Mouse (Mus musculus): ENCODE data around the gene Loxl3. TPM values are rescaled to one million over a fixed set of nuclear protein-coding genes. Genes with fewer than 3 reads are reported as not detected.

Loxl3 gene
- polyA plus RNA-seq, 1 experiment from 2014 or later: 7.2 TPM

DNA sequence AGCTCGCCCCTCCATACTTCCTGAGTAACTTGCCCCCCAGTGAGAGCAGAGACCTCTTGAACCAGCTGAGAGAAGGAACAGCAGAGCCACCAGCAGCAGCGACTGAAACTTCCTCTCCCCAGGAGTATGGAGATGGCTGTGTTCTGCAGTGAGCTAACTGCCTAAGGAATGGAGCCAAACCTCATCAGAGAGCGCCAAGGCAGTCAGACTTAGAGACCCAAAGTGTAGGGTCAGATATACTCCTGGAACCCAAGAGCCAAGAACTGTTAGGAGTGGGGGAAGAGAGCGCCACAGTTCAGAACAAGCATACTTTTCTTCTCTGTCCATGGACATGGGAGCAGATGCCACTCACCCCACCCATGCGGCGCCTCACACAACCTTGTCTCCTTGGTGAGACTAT is 32.5 kb downstream of the Loxl3 start:
- Histone ChIP-seq H3K4me1 (peaks cover 36% of the 10 kb centered on the region), H3K9me3 (no peaks in the 10 kb centered on the region), H3K36me3 (replicated peaks) (no peaks in the 10 kb centered on the region), H3K27ac (no peak overlapping the region), H3K27me3 (ENCODE audit: poor library complexity, severe bottlenecking) (peaks cover 100% of the 10 kb centered on the region), H3K4me3 (no peak overlapping the region)
- 25% methylated on average over 6 of the region's 6 CpGs for WGBS
- DNase-seq (ENCODE audit: extremely low spot score, low spot score): no peak

GRCm38 (mm10) chr6:83068221-83068620 is 34.2 kb downstream of the Loxl3 start:
- Histone ChIP-seq H3K4me3 (peak overlapping the region; percentile 38; the same call in 1 of the 2 replicates), H3K27ac (no peak overlapping the region), H3K4me1 (peaks cover 40% of the 10 kb centered on the region), H3K27me3 (ENCODE audit: poor library complexity, severe bottlenecking) (peaks cover 100% of the 10 kb centered on the region), H3K36me3 (replicated peaks) (no peaks in the 10 kb centered on the region), H3K9me3 (no peaks in the 10 kb centered on the region)
- no peak for DNase-seq (ENCODE audit: extremely low spot score, low spot score)
- WGBS: 2% methylated on average over 8 of the region's 8 CpGs

- H3K9me3 ChIP-seq: no peaks in the 10 kb centered on the region
- peaks cover 100% of the 10 kb centered on the region for H3K27me3 ChIP-seq (ENCODE audit: poor library complexity, severe bottlenecking)
- H3K36me3 ChIP-seq (replicated peaks): no peaks in the 10 kb centered on the region
- H3K27ac ChIP-seq: no peak overlapping the region
- DNase-seq (ENCODE audit: extremely low spot score, low spot score): no peak
- under 1% methylated on average over 81 of the region's 81 CpGs for WGBS
- H3K4me3 ChIP-seq: peak overlapping the region; percentile 38
- peaks cover 40% of the 10 kb centered on the region for H3K4me1 ChIP-seq
These were observed 34.9 kb downstream of the Loxl3 start for GRCm38 (mm10) chr6:83068706-83069487.

GRCm38 (mm10) chr6:83069488-83070246 is 35.7 kb downstream of the Loxl3 start:
- H3K4me1 ChIP-seq: peaks cover 36% of the 10 kb centered on the region

DNA sequence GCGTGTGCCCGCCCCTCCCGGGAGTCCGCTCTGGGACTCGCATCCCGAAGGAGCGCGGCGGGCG is 36.1 kb downstream of the Loxl3 start, which contains the start of gene Tlx2:
Gene Tlx2, minus strand, starts transcription at position 47 of the 64 bp plus-strand sequence.
- DNase-seq (ENCODE audit: extremely low spot score, low spot score): no peak
- Histone ChIP-seq H3K9me3 (no peaks in the 10 kb centered on the region), H3K4me1 (peaks cover 35% of the 10 kb centered on the region), H3K4me3 (peak within 1 kb of the TSS; percentile 43), H3K27me3 (ENCODE audit: poor library complexity, severe bottlenecking) (peaks cover 100% of the 10 kb centered on the region), H3K27ac (no peak within 1 kb of the TSS), H3K36me3 (replicated peaks) (no peaks in the 10 kb centered on the region)
- WGBS: 0% methylated on average over 10 of the region's 10 CpGs

More at GRCm38 (mm10) chr6:83069488-83070246, 35.7 kb downstream of the Loxl3 start:
- peak; percentile 50 for DNase-seq (ENCODE audit: extremely low spot score, low spot score)
- WGBS: under 1% methylated on average over 69 of the region's 69 CpGs
- Histone ChIP-seq H3K27ac (no peak overlapping the region), H3K4me3 (peak overlapping the region; percentile 43), H3K36me3 (replicated peaks) (no peaks in the 10 kb centered on the region), H3K27me3 (ENCODE audit: poor library complexity, severe bottlenecking) (peaks cover 100% of the 10 kb centered on the region), H3K9me3 (no peaks in the 10 kb centered on the region)

GRCm38 (mm10) chr6:83070311-83071219 is 36.6 kb downstream of the Loxl3 start:
- H3K4me1 ChIP-seq: peaks cover 35% of the 10 kb centered on the region
- under 1% methylated on average over 58 of the region's 58 CpGs for WGBS
- peak overlapping the region; percentile 43 for H3K4me3 ChIP-seq
- no peak overlapping the region for H3K27ac ChIP-seq
- peak; percentile 65 for DNase-seq (ENCODE audit: extremely low spot score, low spot score)
- no peaks in the 10 kb centered on the region for H3K36me3 ChIP-seq (replicated peaks)
- H3K9me3 ChIP-seq: no peaks in the 10 kb centered on the region
- peaks cover 100% of the 10 kb centered on the region for H3K27me3 ChIP-seq (ENCODE audit: poor library complexity, severe bottlenecking)

GRCm38 (mm10) chr6:83071220-83071619 is 37.2 kb downstream of the Loxl3 start:
- DNase-seq (ENCODE audit: extremely low spot score, low spot score): no peak
- H3K4me3 ChIP-seq: peak overlapping the region; percentile 36

GRCm38 (mm10) chr6:83074979-83075378 is 41.0 kb downstream of the Loxl3 start:
- WGBS: 20% methylated on average over 2 of the region's 2 CpGs
- Histone ChIP-seq H3K9me3 (no peaks in the 10 kb centered on the region), H3K4me1 (peaks cover 44% of the 10 kb centered on the region), H3K27me3 (ENCODE audit: poor library complexity, severe bottlenecking) (peaks cover 77% of the 10 kb centered on the region), H3K4me3 (no peak overlapping the region), H3K27ac (no peak overlapping the region), H3K36me3 (replicated peaks) (peaks cover 3% of the 10 kb centered on the region)
- no peak for DNase-seq (ENCODE audit: extremely low spot score, low spot score)

More at GRCm38 (mm10) chr6:83071220-83071619, 37.2 kb downstream of the Loxl3 start:
- Histone ChIP-seq H3K9me3 (no peaks in the 10 kb centered on the region), H3K27me3 (ENCODE audit: poor library complexity, severe bottlenecking) (peaks cover 100% of the 10 kb centered on the region), H3K4me1 (peaks cover 35% of the 10 kb centered on the region), H3K36me3 (replicated peaks) (no peaks in the 10 kb centered on the region), H3K27ac (no peak overlapping the region)
- WGBS: under 1% methylated on average over 24 of the region's 24 CpGs

GRCm38 (mm10) chr6:83077630-83078323 is 43.8 kb downstream of the Loxl3 start, which contains the start of gene Pcgf1:
Pcgf1 (plus strand) TSS chr6:83077869.
- under 1% methylated on average over 54 of the region's 54 CpGs for WGBS
- Histone ChIP-seq H3K4me3 (peak within 1 kb of the TSS; percentile 86), H3K4me1 (peaks cover 26% of the 10 kb centered on the region), H3K9me3 (no peaks in the 10 kb centered on the region), H3K27me3 (ENCODE audit: poor library complexity, severe bottlenecking) (peaks cover 69% of the 10 kb centered on the region), H3K27ac (peak within 1 kb of the TSS; percentile 96), H3K36me3 (replicated peaks) (peaks cover 29% of the 10 kb centered on the region)
- DNase-seq (ENCODE audit: extremely low spot score, low spot score): peak; percentile 60

GRCm38 (mm10) chr6:83078324-83078858 is 44.4 kb downstream of the Loxl3 start:
- Histone ChIP-seq H3K4me1 (peaks cover 28% of the 10 kb centered on the region), H3K27ac (peak overlapping the region; percentile 96), H3K27me3 (ENCODE audit: poor library complexity, severe bottlenecking) (peaks cover 69% of the 10 kb centered on the region), H3K9me3 (no peaks in the 10 kb centered on the region), H3K4me3 (peak overlapping the region; percentile 86), H3K36me3 (replicated peaks) (peaks cover 29% of the 10 kb centered on the region)
- DNase-seq (ENCODE audit: extremely low spot score, low spot score): peak; percentile 98
- WGBS: under 1% methylated on average over 46 of the region's 46 CpGs

DNA sequence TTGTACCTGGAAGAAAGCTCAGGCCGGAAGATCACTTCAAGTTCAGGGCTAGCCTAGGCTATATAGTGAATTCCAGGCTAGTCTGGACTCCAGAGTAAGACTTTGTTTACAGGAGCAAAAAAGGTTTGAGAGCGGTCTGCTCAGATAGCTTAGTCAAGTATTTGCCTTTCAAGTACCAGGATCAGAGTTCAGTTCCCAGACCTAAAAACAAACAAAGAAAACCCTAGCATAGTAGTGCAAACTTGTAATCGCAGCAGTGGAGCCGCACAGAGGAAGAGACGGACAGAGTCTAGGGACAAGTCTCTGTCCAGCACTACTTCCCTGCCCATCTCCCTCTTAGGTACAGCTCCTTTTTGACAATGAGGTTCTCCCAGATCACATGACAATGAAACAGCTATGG is 46.2 kb downstream of the Loxl3 start:
- Histone ChIP-seq H3K4me1 (peaks cover 41% of the 10 kb centered on the region), H3K27ac (no peak overlapping the region), H3K4me3 (no peak overlapping the region), H3K27me3 (ENCODE audit: poor library complexity, severe bottlenecking) (peaks cover 69% of the 10 kb centered on the region), H3K36me3 (replicated peaks) (peaks cover 29% of the 10 kb centered on the region), H3K9me3 (no peaks in the 10 kb centered on the region)
- WGBS: 97% methylated on average over 5 of the region's 5 CpGs
- DNase-seq (ENCODE audit: extremely low spot score, low spot score): no peak

DNA sequence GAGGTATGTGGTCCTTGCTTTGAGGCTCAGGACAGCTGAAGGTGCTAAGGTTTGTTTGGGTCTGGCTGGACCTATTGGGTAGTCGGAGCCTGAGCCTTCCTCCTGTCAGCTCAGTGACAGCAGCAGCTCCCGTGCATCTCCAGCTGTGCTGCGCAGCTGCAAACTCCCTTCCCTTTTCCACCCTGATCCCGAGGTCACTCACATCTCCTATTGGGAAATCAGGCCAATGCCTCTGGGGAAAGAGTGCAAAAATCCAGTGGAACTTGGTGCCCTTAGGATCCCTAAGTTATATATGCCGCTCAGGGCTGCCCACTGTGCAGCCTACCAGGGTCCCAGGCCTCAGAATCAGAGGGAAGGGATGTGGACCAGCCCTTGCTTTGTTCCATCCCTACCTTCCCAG is 49.5 kb downstream of the Loxl3 start:
- H3K4me3 ChIP-seq: no peak overlapping the region
- no peak for DNase-seq (ENCODE audit: extremely low spot score, low spot score)
- WGBS: 10% methylated on average over 5 of the region's 5 CpGs
- peaks cover 77% of the 10 kb centered on the region for H3K27me3 ChIP-seq (ENCODE audit: poor library complexity, severe bottlenecking)
- peaks cover 29% of the 10 kb centered on the region for H3K36me3 ChIP-seq (replicated peaks)
- H3K9me3 ChIP-seq: no peaks in the 10 kb centered on the region
- no peak overlapping the region for H3K27ac ChIP-seq
- peaks cover 57% of the 10 kb centered on the region for H3K4me1 ChIP-seq
